9 mouse cellular contexts compared by ENCODE assay signal in genomic region chr1:120331841-120332240, GRCm38 (mm10). TPM values are rescaled to one million over a fixed set of nuclear protein-coding genes. Genes with fewer than 3 reads are reported as not detected.
A peak's percentile ranks its signal among the peaks of the same experiment; 100 is the strongest.
DNase-seq lines count a peak whose midpoint lies in the region; ATAC-seq and TF ChIP-seq lines count a peak whose summit lies in the region.
"Had no signal": no experiment of that assay in that cellular context is flagged by ENCODE, and none has a peak within 500 bp of the region (broad histone marks: within the 10 kb centered on the region; RNA-seq: fewer than 3 reads in every experiment).

No protein-coding gene starts in this region.

- no peak for TF ChIP-seq CTCF in kidney, postnatal 0 days (IDR thresholded peaks at IDR 0.05; ENCODE audit: low read depth)

- no peaks in the 10 kb centered on the region for H3K4me1 ChIP-seq in kidney, postnatal 0 days (replicated peaks; ENCODE audit: insufficient read depth, low read length)
- H3K4me1 ChIP-seq: embryonic facial prominence, embryonic 12.5 days; liver, embryonic 13.5 days had no signal

- ATAC-seq in kidney, postnatal 0 days (replicated peaks; ENCODE audit: low FRiP score, low read depth), result no peak
- no peak for ATAC-seq in granulocyte monocyte progenitor cell, adult 5-6 weeks (replicated peaks; ENCODE audit: poor library complexity, severe bottlenecking)

- H3K4me2 ChIP-seq in kidney, postnatal 0 days (ENCODE audit: low read length), result no peak overlapping the region
- H3K4me2 ChIP-seq: embryonic facial prominence, embryonic 12.5 days; liver, embryonic 13.5 days had no signal

- no peaks in the 10 kb centered on the region for H3K27me3 ChIP-seq in kidney, postnatal 0 days (ENCODE audit: insufficient read depth, low read length)
- H3K27me3 ChIP-seq in splenic B cell, adult 2 months (ENCODE audit: control insufficient read depth, insufficient read depth, low read length, poor library complexity, severe bottlenecking), result no peaks in the 10 kb centered on the region

- H3K9ac ChIP-seq in kidney, postnatal 0 days (ENCODE audit: low read depth, low read length), result no peak overlapping the region
- H3K9ac ChIP-seq: embryonic facial prominence, embryonic 12.5 days; liver, embryonic 13.5 days had no signal

- no peaks in the 10 kb centered on the region for H3K9me3 ChIP-seq in kidney, postnatal 0 days (replicated peaks; ENCODE audit: low read length)
- H3K9me3 ChIP-seq: embryonic facial prominence, embryonic 12.5 days; liver, embryonic 13.5 days had no signal

- H3K27ac ChIP-seq in kidney, postnatal 0 days, result no peak overlapping the region
- H3K27ac ChIP-seq: embryonic facial prominence, embryonic 12.5 days; liver, embryonic 13.5 days had no signal

- H3K4me3 ChIP-seq in kidney, postnatal 0 days (replicated peaks; ENCODE audit: low read depth, low read length), result no peak overlapping the region
- H3K4me3 ChIP-seq: embryonic facial prominence, embryonic 12.5 days; liver, embryonic 13.5 days had no signal

- DNase-seq in ovary, postnatal 10 days (ENCODE audit: low spot score), result peak; percentile 39
- DNase-seq in ovary, adult 18-20 months (ENCODE audit: low spot score), result no peak
- DNase-seq in adrenal gland, postnatal 25 days, result peak; percentile 70
- peak; percentile 74 for DNase-seq in kidney, postnatal 0 days (ENCODE audit: low spot score)
- DNase-seq in splenic B cell, adult 2 months (ENCODE audit: low read depth, low spot score), result peak; percentile 5
- no peak for DNase-seq in right cerebral cortex, adult 2 months (ENCODE audit: low spot score in 2 of 2)
- DNase-seq: liver, embryonic 13.5 days had no signal

- 26% methylated on average over 6 of the region's 6 CpGs for WGBS in kidney, postnatal 0 days

- H3K36me3 ChIP-seq in kidney, postnatal 0 days (ENCODE audit: insufficient read depth, low read length), result no peaks in the 10 kb centered on the region
- no peaks in the 10 kb centered on the region for H3K36me3 ChIP-seq in splenic B cell, adult 2 months (ENCODE audit: control insufficient read depth, insufficient read depth, low read length, poor library complexity, severe bottlenecking)
- H3K36me3 ChIP-seq: embryonic facial prominence, embryonic 12.5 days; liver, embryonic 13.5 days had no signal

RNA-seq across cellular contexts. Expression of gene C1ql2, which starts 8.5 kb away (rescaled TPM):
- total RNA-seq in adrenal gland, postnatal 25 days (2021), result not detected in 2 replicates
- polyA plus RNA-seq in kidney, postnatal 0 days (2015; fragmentation: Nextera tagmentation; extraction: Ambion mirVana), result 0.09 TPM in 1 of 2 replicates, not detected in the other
- not detected in 2 replicates for total RNA-seq in granulocyte monocyte progenitor cell, adult 5-6 weeks (2014; fragmentation: Nextera tagmentation)
- total RNA-seq in granulocyte monocyte progenitor cell, adult 5-6 weeks (2017), result not detected in 2 replicates
- polyA plus RNA-seq: liver, embryonic 13.5 days had no signal

RNA-seq across cellular contexts. Expression of gene Steap3, which starts 59.3 kb away (rescaled TPM):
- total RNA-seq in adrenal gland, postnatal 25 days (2021), result 28.9 and 48.9 TPM in 2 replicates
- polyA plus RNA-seq in kidney, postnatal 0 days (2015; fragmentation: Nextera tagmentation; extraction: Ambion mirVana), result 4.6 TPM in 2 replicates
- total RNA-seq in granulocyte monocyte progenitor cell, adult 5-6 weeks (2014; fragmentation: Nextera tagmentation), result 19.1 and 26.6 TPM in 2 replicates
- 4.8 and 6.2 TPM in 2 replicates for total RNA-seq in granulocyte monocyte progenitor cell, adult 5-6 weeks (2017)

Comparison
In these comparisons a context has a peak if more than half of its experiments do, and no peak if none do; other contexts are left out.
1. DNase-seq: peak in ovary, postnatal 10 days (single experiment), adrenal gland, postnatal 25 days (single experiment), kidney, postnatal 0 days (single experiment) and splenic B cell, adult 2 months (single experiment); none in ovary, adult 18-20 months (single experiment) and right cerebral cortex, adult 2 months (0 of 2).